Mouse (Mus musculus) liver, postnatal 0 days (tissue): ENCODE results near the gene Atp2b2. TPM values are rescaled to one million over a fixed set of nuclear protein-coding genes. Genes with fewer than 3 reads are reported as not detected.
A peak's percentile ranks its signal among the peaks of the same experiment; 100 is the strongest.

Experiments used
- ATAC-seq: fragments of 200-750 bp; cut with Nextera tagmentation; 2 replicates; pipeline ENCODE4 v1.8.0; 2017; ENCODE audit warnings: mild to moderate bottlenecking, moderate library complexity
- DNase-seq: peaks from one replicate; pipeline ENCODE4 v3.0.0-alpha.2; 2016
- H3K27ac ChIP-seq: fragments of 300-500 bp; sonication (generic); 2 replicates; pipeline ENCODE4 v1.5.1; 2014; ENCODE audit warnings: antibody characterized with exemption, moderate library complexity, mild to moderate bottlenecking, low read depth
- H3K27me3 ChIP-seq: fragments of 300-500 bp; sonication (generic); 2 replicates; pipeline ENCODE4 v1.6.1; 2014; ENCODE audit warnings: low read length, control low read depth, mixed read lengths; ENCODE audit not compliant: insufficient read depth
- H3K36me3 ChIP-seq: fragments of 300-500 bp; sonication (generic); replicated peaks from 2 replicates; pipeline ENCODE4 v1.6.1; 2014; ENCODE audit warnings: mild to moderate bottlenecking, control low read depth, low read length, moderate library complexity, mixed read lengths; ENCODE audit not compliant: insufficient read depth
- H3K4me1 ChIP-seq: fragments of 300-500 bp; sonication (generic); 2 replicates; pipeline ENCODE4 v1.6.1; 2014; ENCODE audit warnings: antibody characterized with exemption, mild to moderate bottlenecking, control low read depth; ENCODE audit not compliant: insufficient read depth
- H3K4me2 ChIP-seq: fragments of 300-500 bp; sonication (generic); 2 replicates; pipeline ENCODE4 v1.6.1; 2014; ENCODE audit warnings: low read depth, mild to moderate bottlenecking, low read length, moderate library complexity, mixed read lengths
- H3K4me3 ChIP-seq: fragments of 300-500 bp; sonication (generic); 2 replicates; pipeline ENCODE4 v1.5.1; 2014; ENCODE audit warnings: low read depth, low read length
- H3K9ac ChIP-seq: fragments of 300-500 bp; sonication (generic); replicated peaks from 2 replicates; pipeline ENCODE4 v1.6.1; 2014; ENCODE audit warnings: mild to moderate bottlenecking, moderate library complexity
- H3K9me3 ChIP-seq: fragments of 300-500 bp; sonication (generic); 2 replicates; pipeline ENCODE4 v1.6.1; 2016; ENCODE audit warnings: mild to moderate bottlenecking, control low read depth, low read length, mixed read lengths
- CTCF ChIP-seq: sonication (generic); IDR thresholded peaks from 2 replicates; pipeline ENCODE4 v1.5.1; 2016; ENCODE audit warnings: antibody characterized with exemption, low read depth
- EP300 ChIP-seq: IDR thresholded peaks from 2 replicates; pipeline ENCODE4 v1.6.1; 2016; ENCODE audit warnings: antibody characterized with exemption, low read depth, mild to moderate bottlenecking
- WGBS: fragments of 180-500 bp; shearing (Covaris S2); extraction: QIAGEN DNeasy Blood & Tissue Kit; methylation state at CpG from one replicate; pipeline ENCODE4 v1.1.7; 2014; ENCODE audit not compliant: insufficient replicate concordance; 5-methylcytosine and 5-hydroxymethylcytosine counted together
- microRNA-seq: library from miRNA; unstranded; fragments of <30 nt; microRNA quantifications from one replicate; pipeline ENCODE4, GENCODE M21; 2016
- polyA plus RNA-seq: library from polyadenylated mRNA; unstranded; fragments of >200 nt; fragmentation: Nextera tagmentation; extraction: Ambion mirVana; gene quantifications from 2 replicates; pipeline ENCODE4 v1.2.1, GENCODE M21; 2015

The Atp2b2 gene
- polyA plus RNA-seq, 1 experiment from 2014 or later = 0.41 TPM

DNA sequence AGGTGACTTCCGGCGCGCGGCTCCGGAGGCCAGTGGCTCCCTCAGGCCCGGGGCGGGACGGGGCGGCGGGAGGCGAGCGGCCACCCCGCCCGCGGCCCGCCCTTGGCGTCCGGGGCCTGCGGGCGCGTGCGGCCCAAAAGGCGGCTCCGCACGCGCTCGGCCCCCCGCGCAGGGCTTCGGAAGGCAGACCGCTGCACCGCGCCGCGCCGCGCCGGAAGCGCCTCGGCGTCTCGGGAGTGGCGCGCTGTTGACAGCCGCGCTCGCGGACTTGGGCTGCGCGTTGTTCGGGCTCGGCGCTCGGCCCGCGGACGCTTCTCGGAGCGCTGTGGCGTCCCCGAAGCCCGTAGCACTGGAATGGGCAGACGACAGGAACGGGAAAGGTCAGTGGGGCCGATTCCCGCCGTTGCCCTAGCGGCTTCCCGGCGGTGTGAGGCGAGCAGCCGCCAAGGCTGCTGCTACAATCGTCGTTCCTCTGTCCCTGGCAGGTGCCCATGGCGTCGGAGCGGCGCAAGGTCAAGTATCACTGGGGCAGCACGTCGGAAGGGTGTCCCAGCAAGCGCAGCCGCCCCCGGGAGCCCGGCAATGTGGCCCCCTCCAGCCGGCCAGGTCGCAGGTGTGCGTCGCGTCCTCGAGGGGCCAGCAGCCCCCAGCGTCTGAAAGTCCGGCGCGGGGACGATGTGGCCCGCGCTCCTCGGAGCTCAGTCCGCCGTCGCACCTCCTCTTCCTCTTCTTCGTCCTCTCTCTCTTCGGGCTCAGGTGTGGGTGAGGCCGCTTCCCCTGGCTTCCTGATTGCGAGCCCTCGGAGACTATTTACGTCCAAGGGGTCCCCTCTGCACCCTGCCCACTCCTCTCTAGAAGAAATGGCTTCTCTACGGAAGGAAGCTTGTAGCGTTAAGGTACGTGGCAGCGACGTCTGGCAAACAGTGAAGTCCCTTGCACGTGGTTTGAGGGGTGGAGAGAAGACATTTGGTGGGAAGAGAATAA lies 344.9 kb downstream of the Atp2b2 start:
- TF ChIP-seq EP300 (no peak), CTCF (no peak)
- peak overlapping the region; percentile 98 for H3K4me2 ChIP-seq
- H3K27ac ChIP-seq = peak overlapping the region; percentile 99
- peak overlapping the region; percentile 85 for H3K9ac ChIP-seq
- no peaks in the 10 kb centered on the region for H3K27me3 ChIP-seq
- ATAC-seq (peak; percentile 55), DNase-seq (no peak)
- no peaks in the 10 kb centered on the region for H3K9me3 ChIP-seq
- 3% methylated on average over 75 of the region's 113 CpGs for WGBS
- H3K36me3 ChIP-seq = peaks cover 32% of the 10 kb centered on the region
- peaks cover 41% of the 10 kb centered on the region for H3K4me1 ChIP-seq
- peak overlapping the region; percentile 81 for H3K4me3 ChIP-seq

- H3K4me3 ChIP-seq = peak within 1 kb of the TSS; percentile 81
- peak within 1 kb of the TSS; percentile 99 for H3K27ac ChIP-seq
- DNase-seq (peak; percentile 97), ATAC-seq (peak; percentile 95)
- H3K4me2 ChIP-seq = peak within 1 kb of the TSS; percentile 98
- H3K36me3 ChIP-seq = peaks cover 25% of the 10 kb centered on the region
- no peaks in the 10 kb centered on the region for H3K9me3 ChIP-seq
- H3K9ac ChIP-seq = peak within 1 kb of the TSS; percentile 85
- peak; percentile 67; the same call in 1 of the 2 replicates for TF ChIP-seq EP300
- peak; percentile 41 for TF ChIP-seq CTCF
- H3K4me1 ChIP-seq = peaks cover 48% of the 10 kb centered on the region
- WGBS = under 1% methylated on average over 50 of the region's 58 CpGs
- H3K27me3 ChIP-seq = no peaks in the 10 kb centered on the region
These were observed 345.7 kb downstream of the Atp2b2 start, which contains the start of gene Tatdn2 for GRCm38 (mm10) chr6:113696582-113697221. Gene Tatdn2 (plus strand): TSS chr6:113697050.

DNA sequence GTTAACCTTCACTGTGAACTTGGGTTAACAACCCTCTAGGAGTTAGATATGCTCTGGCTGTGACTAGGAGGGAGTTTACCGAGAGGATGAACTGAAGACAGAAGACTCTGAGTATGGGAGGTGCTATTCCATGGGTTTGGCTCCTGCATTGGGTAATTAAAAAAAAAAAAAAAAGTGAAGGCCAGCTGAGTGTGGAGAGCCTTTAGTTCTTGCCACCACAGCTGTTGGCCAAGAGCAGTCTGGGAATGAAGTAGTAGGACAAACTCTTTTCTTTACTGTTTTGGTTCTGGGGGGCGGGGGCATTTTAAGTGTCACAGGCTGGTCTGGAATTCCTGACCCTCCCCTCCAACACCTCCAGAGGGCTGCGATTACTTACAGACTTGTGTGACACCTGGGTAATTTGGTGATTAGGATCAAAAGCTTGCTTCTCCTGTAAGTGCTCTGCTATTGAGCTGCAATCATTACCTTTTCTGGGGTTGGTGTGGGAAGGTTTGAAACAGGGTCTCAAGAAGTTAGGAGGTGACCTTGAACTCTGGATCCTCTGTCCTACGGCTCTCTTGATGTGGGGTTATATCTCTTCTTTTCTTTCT lies 346.6 kb downstream of the Atp2b2 start:
- WGBS = 40% methylated on average over 4 of the region's 4 CpGs
- Histone ChIP-seq H3K9ac (peak overlapping the region; percentile 12), H3K27me3 (no peaks in the 10 kb centered on the region), H3K4me1 (peaks cover 50% of the 10 kb centered on the region), H3K4me2 (peak overlapping the region; percentile 46), H3K9me3 (no peaks in the 10 kb centered on the region), H3K4me3 (peak overlapping the region; percentile 81; the same call in 1 of the 2 replicates), H3K27ac (peak overlapping the region; percentile 99), H3K36me3 (peaks cover 18% of the 10 kb centered on the region)
- ATAC-seq = no peak
- no peak for TF ChIP-seq EP300
- TF ChIP-seq CTCF = no peak
- DNase-seq = peak; percentile 17

GRCm38 (mm10) chr6:113695203-113695602 lies 347.2 kb downstream of the Atp2b2 start:
- peak; percentile 10 for DNase-seq
- Histone ChIP-seq H3K9ac (no peak overlapping the region), H3K9me3 (no peaks in the 10 kb centered on the region), H3K27ac (peak overlapping the region; percentile 99; the same call in 1 of the 2 replicates), H3K4me2 (no peak overlapping the region), H3K27me3 (no peaks in the 10 kb centered on the region), H3K4me1 (peaks cover 54% of the 10 kb centered on the region), H3K36me3 (peaks cover 12% of the 10 kb centered on the region), H3K4me3 (no peak overlapping the region)
- no peak for ATAC-seq
- WGBS = 42% methylated on average over 1 of the region's 1 CpGs
- TF ChIP-seq EP300 = no peak
- TF ChIP-seq CTCF = no peak

Small RNAs within 50 kb of the gene (microRNA-seq; reads per million reads assigned to microRNA genes)
- gene Mir7042 = 2.0 reads per million

Other genes starting within 250 kb of the Atp2b2 start
- 0.04 and 0.05 TPM in 2 replicates for gene Slc6a11, start 88.6 kb upstream of the Atp2b2 start, polyA plus RNA-seq
- gene Slc6a1, start 240.0 kb upstream of the Atp2b2 start, polyA plus RNA-seq = not detected in 2 replicates